Mouse (Mus musculus): ENCODE measurements around the gene Tars2. TPM values are rescaled to one million over a fixed set of nuclear protein-coding genes. Genes with fewer than 3 reads are reported as not detected.

Tars2 gene
- polyA plus RNA-seq, 1 experiment from 2014 or later = 28.7 TPM

DNA sequence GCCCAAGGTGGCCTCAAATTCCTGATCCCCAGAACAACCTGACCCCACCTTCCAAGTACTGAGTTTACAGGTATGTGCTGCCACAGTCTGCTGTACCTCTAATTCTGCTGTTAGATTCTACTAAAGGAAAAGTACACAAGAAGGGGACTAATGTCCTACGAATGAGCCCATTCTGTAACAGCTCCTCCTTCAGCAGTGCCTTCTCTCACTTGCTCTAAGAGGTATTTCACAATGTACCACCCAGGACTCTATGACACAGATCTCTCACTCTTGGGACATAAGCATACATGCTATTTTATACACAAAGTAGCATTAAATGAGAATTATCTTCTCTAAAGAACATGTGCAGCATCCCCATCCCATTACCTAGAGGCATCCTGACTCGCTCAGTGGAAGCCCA is 33.7 kb upstream of the Tars2 start:
- DNase-seq (ENCODE audit: low spot score) = no peak
- Histone ChIP-seq H3K27ac (no peak overlapping the region), H3K4me1 (replicated peaks; ENCODE audit: insufficient read depth, low read length) (no peaks in the 10 kb centered on the region), H3K27me3 (ENCODE audit: insufficient read depth, low read length) (no peaks in the 10 kb centered on the region), H3K4me2 (ENCODE audit: low read length) (no peak overlapping the region), H3K9me3 (replicated peaks; ENCODE audit: low read length) (no peaks in the 10 kb centered on the region), H3K4me3 (replicated peaks; ENCODE audit: low read depth, low read length) (no peak overlapping the region), H3K9ac (ENCODE audit: low read depth, low read length) (no peak overlapping the region), H3K36me3 (ENCODE audit: insufficient read depth, low read length) (no peaks in the 10 kb centered on the region)
- no peak for ATAC-seq (replicated peaks; ENCODE audit: low FRiP score, low read depth)
- no peak for TF ChIP-seq CTCF (IDR thresholded peaks at IDR 0.05; ENCODE audit: low read depth)
- WGBS = 57% methylated on average over 2 of the region's 2 CpGs

DNA sequence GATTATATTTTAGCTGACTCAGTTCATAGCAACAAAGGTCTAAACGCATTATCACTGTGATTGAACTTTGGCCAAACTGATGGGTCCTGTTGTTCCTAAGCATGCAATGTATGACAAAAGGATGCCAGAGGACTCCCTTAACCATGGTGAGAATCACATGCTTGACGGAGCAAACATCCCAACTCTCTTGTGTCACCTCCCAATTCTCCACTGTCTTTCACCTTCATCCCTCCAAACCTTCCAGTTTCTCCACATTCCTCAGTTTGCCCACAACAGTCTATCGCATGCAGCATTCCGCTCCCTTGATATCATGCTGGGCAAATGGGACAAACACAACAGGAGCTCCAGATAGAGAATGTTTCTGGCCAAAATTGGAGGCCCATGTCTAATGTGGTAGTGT is 25.5 kb upstream of the Tars2 start:
- H3K9me3 ChIP-seq (replicated peaks; ENCODE audit: low read length) = no peaks in the 10 kb centered on the region
- H3K9ac ChIP-seq (ENCODE audit: low read depth, low read length) = no peak overlapping the region
- H3K4me2 ChIP-seq (ENCODE audit: low read length) = no peak overlapping the region
- no peaks in the 10 kb centered on the region for H3K27me3 ChIP-seq (ENCODE audit: insufficient read depth, low read length)
- TF ChIP-seq CTCF (IDR thresholded peaks at IDR 0.05; ENCODE audit: low read depth) = no peak
- WGBS = 90% methylated on average over 4 of the region's 4 CpGs
- no peaks in the 10 kb centered on the region for H3K4me1 ChIP-seq (replicated peaks; ENCODE audit: insufficient read depth, low read length)
- H3K27ac ChIP-seq = no peak overlapping the region
- no peak overlapping the region for H3K4me3 ChIP-seq (replicated peaks; ENCODE audit: low read depth, low read length)
- peaks cover 51% of the 10 kb centered on the region for H3K36me3 ChIP-seq (ENCODE audit: insufficient read depth, low read length)
- DNase-seq (ENCODE audit: low spot score) = no peak
- ATAC-seq (replicated peaks; ENCODE audit: low FRiP score, low read depth) = no peak

DNA sequence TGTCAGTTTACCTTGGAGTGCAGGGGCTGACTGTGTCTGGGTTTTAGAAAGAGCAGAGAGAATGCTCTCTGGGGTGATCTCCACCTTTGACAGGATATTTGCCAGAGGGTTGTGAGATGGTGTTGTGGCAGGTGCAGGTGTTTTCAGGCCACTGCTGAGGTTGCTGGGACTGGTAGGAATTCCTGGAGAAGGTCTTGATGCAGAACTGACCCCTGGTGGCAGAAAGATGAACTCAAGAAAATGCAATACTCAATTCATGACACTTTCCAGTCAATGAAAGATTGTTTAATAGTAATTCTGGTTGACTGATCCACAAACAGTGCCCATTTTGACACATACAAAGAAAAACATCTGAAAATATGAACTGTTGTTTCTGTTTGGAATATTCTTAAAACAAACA is 12.0 kb upstream of the Tars2 start:
- Histone ChIP-seq H3K27me3 (ENCODE audit: insufficient read depth, low read length) (no peaks in the 10 kb centered on the region), H3K4me2 (ENCODE audit: low read length) (no peak overlapping the region), H3K27ac (no peak overlapping the region), H3K9me3 (replicated peaks; ENCODE audit: low read length) (no peaks in the 10 kb centered on the region), H3K4me1 (replicated peaks; ENCODE audit: insufficient read depth, low read length) (no peaks in the 10 kb centered on the region), H3K4me3 (replicated peaks; ENCODE audit: low read depth, low read length) (no peak overlapping the region), H3K9ac (ENCODE audit: low read depth, low read length) (no peak overlapping the region), H3K36me3 (ENCODE audit: insufficient read depth, low read length) (peaks cover 23% of the 10 kb centered on the region)
- no peak for ATAC-seq (replicated peaks; ENCODE audit: low FRiP score, low read depth)
- TF ChIP-seq CTCF (IDR thresholded peaks at IDR 0.05; ENCODE audit: low read depth) = peak; percentile 75
- peak; percentile 51 for DNase-seq (ENCODE audit: low spot score)

DNA sequence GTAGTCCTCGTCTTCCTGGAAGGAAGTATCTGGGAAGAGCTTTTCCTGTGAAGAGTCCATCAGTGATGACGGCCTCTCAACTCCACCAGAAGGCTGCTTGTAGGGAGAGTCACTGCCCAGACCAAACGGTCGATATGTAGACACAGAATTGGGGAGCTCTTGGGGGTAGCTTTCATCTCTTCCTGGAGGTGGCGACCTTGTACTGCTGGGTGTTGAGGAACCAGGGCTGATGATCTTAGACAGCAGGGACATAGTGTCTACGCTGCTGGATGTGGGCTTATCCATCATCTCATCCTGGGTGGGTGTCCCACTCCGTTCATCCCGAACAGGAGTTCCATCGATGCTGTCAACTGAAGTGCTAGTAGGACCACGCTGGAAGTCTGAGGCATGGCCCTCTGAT is 5.5 kb upstream of the Tars2 start:
- no peaks in the 10 kb centered on the region for H3K9me3 ChIP-seq (replicated peaks; ENCODE audit: low read length)
- peaks cover 25% of the 10 kb centered on the region for H3K36me3 ChIP-seq (ENCODE audit: insufficient read depth, low read length)
- no peak for ATAC-seq (replicated peaks; ENCODE audit: low FRiP score, low read depth)

DNA sequence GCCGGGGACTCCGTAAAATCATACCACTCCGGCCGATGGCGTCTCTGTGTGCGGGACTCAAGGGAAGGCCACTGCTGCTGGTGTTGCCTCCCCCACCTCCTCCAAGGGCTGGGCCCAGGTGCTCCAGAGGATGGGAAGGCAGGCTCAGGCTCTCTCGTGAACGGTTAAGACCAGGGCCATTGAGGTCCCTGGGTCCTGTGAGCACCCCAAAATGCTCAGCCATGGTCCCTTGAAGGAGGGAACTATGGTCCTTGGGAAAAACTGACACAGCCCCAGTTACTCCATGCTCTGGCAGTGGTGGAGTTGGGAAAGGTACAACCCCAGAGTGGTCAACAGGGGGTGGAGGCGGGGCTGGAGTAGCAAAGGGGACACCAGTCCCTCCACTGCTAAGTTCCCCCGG is 3.8 kb upstream of the Tars2 start:
- Histone ChIP-seq H3K4me3 (replicated peaks; ENCODE audit: low read depth, low read length) (no peak overlapping the region), H3K27ac (no peak overlapping the region), H3K9me3 (replicated peaks; ENCODE audit: low read length) (no peaks in the 10 kb centered on the region), H3K4me1 (replicated peaks; ENCODE audit: insufficient read depth, low read length) (no peaks in the 10 kb centered on the region), H3K36me3 (ENCODE audit: insufficient read depth, low read length) (peaks cover 21% of the 10 kb centered on the region), H3K9ac (ENCODE audit: low read depth, low read length) (no peak overlapping the region), H3K4me2 (ENCODE audit: low read length) (no peak overlapping the region), H3K27me3 (ENCODE audit: insufficient read depth, low read length) (no peaks in the 10 kb centered on the region)
- ATAC-seq (replicated peaks; ENCODE audit: low FRiP score, low read depth) (no peak), DNase-seq (ENCODE audit: low spot score) (no peak)
- no peak for TF ChIP-seq CTCF (IDR thresholded peaks at IDR 0.05; ENCODE audit: low read depth)
- 83% methylated on average over 10 of the region's 10 CpGs for WGBS

More for the DNA sequence above, 5.5 kb upstream of the Tars2 start:
- H3K4me2 ChIP-seq (ENCODE audit: low read length) = no peak overlapping the region
- no peaks in the 10 kb centered on the region for H3K4me1 ChIP-seq (replicated peaks; ENCODE audit: insufficient read depth, low read length)
- DNase-seq (ENCODE audit: low spot score) = no peak
- no peak for TF ChIP-seq CTCF (IDR thresholded peaks at IDR 0.05; ENCODE audit: low read depth)
- WGBS = 86% methylated on average over 10 of the region's 10 CpGs
- no peak overlapping the region for H3K9ac ChIP-seq (ENCODE audit: low read depth, low read length)
- no peak overlapping the region for H3K27ac ChIP-seq
- no peaks in the 10 kb centered on the region for H3K27me3 ChIP-seq (ENCODE audit: insufficient read depth, low read length)
- no peak overlapping the region for H3K4me3 ChIP-seq (replicated peaks; ENCODE audit: low read depth, low read length)

DNA sequence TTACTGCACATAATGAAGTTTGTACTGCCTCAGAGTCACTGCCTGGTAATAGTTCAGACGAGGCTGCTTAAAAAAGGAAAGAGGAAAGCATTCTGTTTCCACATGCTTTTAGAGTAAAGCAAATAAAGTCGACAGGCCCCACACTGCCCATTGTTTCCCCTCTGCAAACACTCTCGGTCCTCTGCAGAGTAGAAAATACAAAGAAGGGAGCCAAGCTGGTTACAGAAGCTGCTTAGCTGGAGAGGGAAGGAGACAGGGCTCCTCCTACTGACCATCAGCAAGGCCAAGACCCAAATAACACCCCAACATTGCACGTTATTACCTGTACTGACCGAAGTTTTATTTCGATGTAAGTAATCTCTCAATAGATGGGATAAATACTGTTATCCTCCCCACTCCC is 3.0 kb upstream of the Tars2 start:
- Histone ChIP-seq H3K9ac (ENCODE audit: low read depth, low read length) (no peak overlapping the region), H3K4me2 (ENCODE audit: low read length) (no peak overlapping the region), H3K27ac (peak overlapping the region; percentile 31; the same call in 1 of the 2 replicates), H3K4me1 (replicated peaks; ENCODE audit: insufficient read depth, low read length) (no peaks in the 10 kb centered on the region), H3K36me3 (ENCODE audit: insufficient read depth, low read length) (peaks cover 21% of the 10 kb centered on the region), H3K4me3 (replicated peaks; ENCODE audit: low read depth, low read length) (no peak overlapping the region), H3K9me3 (replicated peaks; ENCODE audit: low read length) (no peaks in the 10 kb centered on the region), H3K27me3 (ENCODE audit: insufficient read depth, low read length) (no peaks in the 10 kb centered on the region)
- ATAC-seq (replicated peaks; ENCODE audit: low FRiP score, low read depth) (no peak), DNase-seq (ENCODE audit: low spot score) (peak; percentile 18)
- WGBS = 68% methylated on average over 6 of the region's 6 CpGs
- TF ChIP-seq CTCF (IDR thresholded peaks at IDR 0.05; ENCODE audit: low read depth) = peak; percentile 22; the same call in 1 of the 2 replicates

DNA sequence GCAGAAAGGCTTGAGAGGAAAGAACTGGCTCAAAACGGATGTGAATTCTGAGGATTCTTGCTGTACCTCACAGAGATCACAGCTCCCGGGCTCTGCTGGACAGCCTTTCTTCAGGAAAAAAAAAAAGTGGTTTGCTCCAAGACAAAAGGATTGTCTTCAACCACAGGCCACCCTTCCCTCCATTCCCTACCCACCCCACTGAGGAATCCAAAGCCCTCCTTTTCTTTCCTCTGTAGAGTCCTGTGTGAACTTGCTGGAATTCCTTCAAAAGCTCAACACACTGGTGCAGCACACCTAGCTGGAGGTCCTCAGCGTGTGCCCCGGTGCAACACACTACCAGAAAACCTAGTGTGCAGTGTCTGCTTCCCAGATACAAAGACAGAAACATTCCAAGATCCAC is 1.8 kb upstream of the Tars2 start:
- TF ChIP-seq CTCF (IDR thresholded peaks at IDR 0.05; ENCODE audit: low read depth) = no peak
- Histone ChIP-seq H3K27me3 (ENCODE audit: insufficient read depth, low read length) (no peaks in the 10 kb centered on the region), H3K4me2 (ENCODE audit: low read length) (no peak overlapping the region), H3K4me3 (replicated peaks; ENCODE audit: low read depth, low read length) (no peak overlapping the region), H3K4me1 (replicated peaks; ENCODE audit: insufficient read depth, low read length) (no peaks in the 10 kb centered on the region), H3K36me3 (ENCODE audit: insufficient read depth, low read length) (peaks cover 21% of the 10 kb centered on the region), H3K27ac (no peak overlapping the region), H3K9ac (ENCODE audit: low read depth, low read length) (no peak overlapping the region), H3K9me3 (replicated peaks; ENCODE audit: low read length) (no peaks in the 10 kb centered on the region)
- DNase-seq (ENCODE audit: low spot score) = no peak
- 84% methylated on average over 4 of the region's 4 CpGs for WGBS
- no peak for ATAC-seq (replicated peaks; ENCODE audit: low FRiP score, low read depth)
